Mouse (Mus musculus) adrenal gland, postnatal 14 days (tissue): ENCODE data around the gene Nmrk1. TPM values are rescaled to one million over a fixed set of nuclear protein-coding genes. Genes with fewer than 3 reads are reported as not detected.

Experiments
- total RNA-seq: library from RNA; stranded (reverse); gene quantifications from 2 replicates; pipeline ENCODE4 v1.2.3, GENCODE M21; 2021

Gene Nmrk1
- total RNA-seq, 1 experiment from 2014 or later, result 13.6 TPM

Other genes with a start within 250 kb of the Nmrk1 start
- 100 and 106 TPM in 2 replicates for gene Ostf1, start 127 bp upstream of the Nmrk1 start, total RNA-seq
- gene Carnmt1, start 38.8 kb downstream of the Nmrk1 start, total RNA-seq, result 23.5 and 27.8 TPM in 2 replicates
- gene D030056L22Rik, start 81.2 kb downstream of the Nmrk1 start, total RNA-seq, result 11.0 and 13.9 TPM in 2 replicates
- gene Trpm6, start 118.0 kb downstream of the Nmrk1 start, total RNA-seq, result 0.19 and 0.30 TPM in 2 replicates